In genomic region chr10:12700576-12700975, GRCm38 (mm10) we compare ENCODE assay signal across 9 mouse cellular contexts.
DNase-seq lines count a peak whose midpoint lies in the region; ATAC-seq and TF ChIP-seq lines count a peak whose summit lies in the region.
"Had no signal": no experiment of that assay in that cellular context is flagged by ENCODE, and none has a peak within 500 bp of the region (broad histone marks: within the 10 kb centered on the region; RNA-seq: fewer than 3 reads in every experiment).

No protein-coding gene starts in this region.

- H3K27ac ChIP-seq in heart, adult 2 months: no peak overlapping the region
- H3K27ac ChIP-seq in lung, postnatal 0 days (ENCODE audit: low read length): no peak overlapping the region
- H3K27ac ChIP-seq in stomach, postnatal 0 days (replicated peaks): no peak overlapping the region
- H3K27ac ChIP-seq: forebrain, embryonic 12.5 days had no signal

- no peak for TF ChIP-seq EP300 in heart, adult 2 months (IDR thresholded peaks at IDR 0.05; ENCODE audit: insufficient read depth, low read depth, low read length)
- no peak for TF ChIP-seq EP300 in lung, postnatal 0 days (IDR thresholded peaks at IDR 0.05)
- TF ChIP-seq EP300 in stomach, postnatal 0 days (optimal IDR thresholded peaks at IDR 0.05): no peak

- 82% methylated on average over 3 of the region's 3 CpGs for WGBS in heart, adult 2 months
- 81% methylated on average over 3 of the region's 3 CpGs for WGBS in lung, postnatal 0 days
- WGBS in stomach, postnatal 0 days: 85% methylated on average over 3 of the region's 3 CpGs

- H3K4me3 ChIP-seq in heart, adult 2 months: no peak overlapping the region
- no peak overlapping the region for H3K4me3 ChIP-seq in lung, postnatal 0 days (ENCODE audit: low read depth, low read length)
- H3K4me3 ChIP-seq in stomach, postnatal 0 days (ENCODE audit: low read depth, low read length): no peak overlapping the region
- H3K4me3 ChIP-seq: forebrain, embryonic 12.5 days had no signal

- no peak overlapping the region for H3K9ac ChIP-seq in heart, adult 2 months (ENCODE audit: low read depth, low read length)
- H3K9ac ChIP-seq in lung, postnatal 0 days (replicated peaks; ENCODE audit: low read depth): no peak overlapping the region
- no peak overlapping the region for H3K9ac ChIP-seq in stomach, postnatal 0 days (ENCODE audit: low read length)
- H3K9ac ChIP-seq: forebrain, embryonic 12.5 days had no signal

- H3K27me3 ChIP-seq in heart, adult 2 months (ENCODE audit: control insufficient read depth, insufficient read depth, low read length): no peaks in the 10 kb centered on the region
- H3K27me3 ChIP-seq in lung, postnatal 0 days (replicated peaks; ENCODE audit: insufficient read depth, low read length): no peaks in the 10 kb centered on the region
- no peaks in the 10 kb centered on the region for H3K27me3 ChIP-seq in stomach, postnatal 0 days (ENCODE audit: control insufficient read depth, insufficient read depth, low read length)
- H3K27me3 ChIP-seq: forebrain, embryonic 12.5 days had no signal

- H3K4me1 ChIP-seq in heart, adult 2 months (ENCODE audit: control insufficient read depth, insufficient read depth, low read length): peaks cover 8% of the 10 kb centered on the region
- H3K4me1 ChIP-seq in lung, postnatal 0 days (ENCODE audit: insufficient read depth, low read depth, low read length): no peaks in the 10 kb centered on the region
- no peaks in the 10 kb centered on the region for H3K4me1 ChIP-seq in stomach, postnatal 0 days (replicated peaks; ENCODE audit: control insufficient read depth, insufficient read depth)
- H3K4me1 ChIP-seq: forebrain, embryonic 12.5 days had no signal

- no peak for ATAC-seq in lung, postnatal 0 days
- ATAC-seq in stomach, postnatal 0 days (ENCODE audit: low FRiP score, low TSS enrichment): no peak

- TF ChIP-seq CTCF in heart, adult 2 months (IDR thresholded peaks at IDR 0.05): peak; percentile 66
- peak; percentile 49 for TF ChIP-seq CTCF in lung, postnatal 0 days (IDR thresholded peaks at IDR 0.05)
- TF ChIP-seq CTCF in stomach, postnatal 0 days (IDR thresholded peaks at IDR 0.05; ENCODE audit: low read depth): peak; percentile 57

- peaks cover 5% of the 10 kb centered on the region for H3K36me3 ChIP-seq in heart, adult 2 months (ENCODE audit: control insufficient read depth, insufficient read depth, low read length)
- H3K36me3 ChIP-seq in lung, postnatal 0 days (ENCODE audit: insufficient read depth, low read length): peaks cover 9% of the 10 kb centered on the region
- H3K36me3 ChIP-seq in stomach, postnatal 0 days (ENCODE audit: control insufficient read depth, insufficient read depth, low read length): no peaks in the 10 kb centered on the region
- H3K36me3 ChIP-seq: forebrain, embryonic 12.5 days had no signal

- intact Hi-C loops in heart, adult 2 months (cut with DNase I): loop anchor here (5.0 kb wide), 1 partner anchor 37 kb away; no protein-coding TSS in a partner anchor
- intact Hi-C loops in heart, postnatal 25 days (cut with DNase I): no loop called here

- no peaks in the 10 kb centered on the region for H3K9me3 ChIP-seq in lung, postnatal 0 days (ENCODE audit: low read length)
- no peaks in the 10 kb centered on the region for H3K9me3 ChIP-seq in stomach, postnatal 0 days (ENCODE audit: control insufficient read depth, low read length)
- H3K9me3 ChIP-seq: forebrain, embryonic 12.5 days had no signal

- no peak overlapping the region for H3K4me2 ChIP-seq in lung, postnatal 0 days (replicated peaks; ENCODE audit: low read depth, low read length)
- no peak overlapping the region for H3K4me2 ChIP-seq in stomach, postnatal 0 days (replicated peaks; ENCODE audit: low read depth)
- H3K4me2 ChIP-seq: forebrain, embryonic 12.5 days had no signal

- TF ChIP-seq POLR2A in heart, adult 2 months (IDR thresholded peaks at IDR 0.05; ENCODE audit: insufficient read depth, low read depth, low read length): no peak

- no peaks in the 10 kb centered on the region for H3K79me2 ChIP-seq in heart, adult 2 months (replicated peaks; ENCODE audit: control insufficient read depth, insufficient read depth, low read length)

- no peak for DNase-seq in heart, adult 2 months
- no peak for DNase-seq in heart, postnatal 25 days (ENCODE audit: low spot score)
- no peak for DNase-seq in lung, postnatal 0 days (ENCODE audit: low spot score)
- DNase-seq in lung, postnatal 10 days: no peak
- peak; percentile 12 for DNase-seq in MEL-GATA-1-ER (ENCODE audit: extremely low read depth, low read depth)
- DNase-seq in stomach, postnatal 0 days (ENCODE audit: low spot score): no peak
- DNase-seq in embryo, embryonic 11 days: no peak
- DNase-seq in spleen, postnatal 14 days (ENCODE audit: low spot score in 2 of 2): no peak
